Mouse (Mus musculus): ENCODE measurements around the gene Ripor3. TPM values are rescaled to one million over a fixed set of nuclear protein-coding genes. Genes with fewer than 3 reads are reported as not detected.
A peak's percentile ranks its signal among the peaks of the same experiment; 100 is the strongest.

Gene Ripor3
- polyA plus RNA-seq, 1 experiment: 0.94 TPM

GRCm38 (mm10) chr2:168025174-168025573, 14.8 kb upstream of the Ripor3 start:
- TF ChIP-seq E2F4 (IDR thresholded peaks at IDR 0.05; ENCODE audit: insufficient read depth): no peak
- TF ChIP-seq CEBPB (IDR thresholded peaks at IDR 0.05; ENCODE audit: insufficient read depth, poor library complexity, severe bottlenecking): no peak
- TF ChIP-seq MYOD1 (IDR thresholded peaks at IDR 0.05; ENCODE audit: control insufficient read depth in 1 of 3, insufficient read length in 2 of 3, low read depth in 2 of 3): no peak
- TF ChIP-seq USF1 (IDR thresholded peaks at IDR 0.05; ENCODE audit: low read depth): no peak
- no peak for TF ChIP-seq SRF (IDR thresholded peaks at IDR 0.05; ENCODE audit: control insufficient read depth, insufficient read length, low read depth)
- TF ChIP-seq POLR2A (IDR thresholded peaks at IDR 0.05; ENCODE audit: insufficient read length, low read depth): no peak
- TF ChIP-seq POLR2AphosphoS2 (IDR thresholded peaks at IDR 0.05; ENCODE audit: insufficient read length, low read depth): no peak
- TF ChIP-seq REST (IDR thresholded peaks at IDR 0.05; ENCODE audit: insufficient read depth, insufficient read length): no peak
- TF ChIP-seq MAX (IDR thresholded peaks at IDR 0.05; ENCODE audit: low read depth): no peak
- TF ChIP-seq MYOG (IDR thresholded peaks at IDR 0.05; ENCODE audit: control insufficient read depth in 1 of 3, insufficient read depth in 1 of 3, insufficient read length in 2 of 3, low read depth in 2 of 3): no peak
- TF ChIP-seq TCF3 (IDR thresholded peaks at IDR 0.05; ENCODE audit: insufficient read length, low read depth): no peak
- TF ChIP-seq TCF12 (IDR thresholded peaks at IDR 0.05; ENCODE audit: insufficient read depth, poor library complexity, severe bottlenecking): no peak
- peaks cover 4% of the 10 kb centered on the region for H3K27me3 ChIP-seq (ENCODE audit: control insufficient read depth, insufficient read depth, insufficient read length)
- no peaks in the 10 kb centered on the region for H3K79me2 ChIP-seq (ENCODE audit: control insufficient read depth, insufficient read depth)
- no peak overlapping the region for H3K4me2 ChIP-seq (ENCODE audit: low read depth)
- no peaks in the 10 kb centered on the region for H3K36me3 ChIP-seq (ENCODE audit: control insufficient read depth, insufficient read depth)
- no peak overlapping the region for H3ac ChIP-seq (ENCODE audit: control insufficient read depth, insufficient read length)
- H3K4me3 ChIP-seq: no peak overlapping the region

GRCm38 (mm10) chr2:168023763-168024402, 13.5 kb upstream of the Ripor3 start:
- Histone ChIP-seq H3K4me2 (ENCODE audit: low read depth) (no peak overlapping the region), H3K27me3 (ENCODE audit: control insufficient read depth, insufficient read depth, insufficient read length) (peaks cover 4% of the 10 kb centered on the region), H3K36me3 (ENCODE audit: control insufficient read depth, insufficient read depth) (no peaks in the 10 kb centered on the region), H3ac (ENCODE audit: control insufficient read depth, insufficient read length) (no peak overlapping the region), H3K4me3 (no peak overlapping the region), H3K79me2 (ENCODE audit: control insufficient read depth, insufficient read depth) (no peaks in the 10 kb centered on the region)
- TF ChIP-seq POLR2AphosphoS2 (IDR thresholded peaks at IDR 0.05; ENCODE audit: insufficient read length, low read depth) (no peak), E2F4 (IDR thresholded peaks at IDR 0.05; ENCODE audit: insufficient read depth) (no peak), TCF3 (IDR thresholded peaks at IDR 0.05; ENCODE audit: insufficient read length, low read depth) (peak; percentile 84), MYOD1 (IDR thresholded peaks at IDR 0.05; ENCODE audit: control insufficient read depth in 1 of 3, insufficient read length in 2 of 3, low read depth in 2 of 3) (peak; percentile 22 to 89 (median 80)), MYOG (IDR thresholded peaks at IDR 0.05; ENCODE audit: control insufficient read depth in 1 of 3, insufficient read depth in 1 of 3, insufficient read length in 2 of 3, low read depth in 2 of 3) (peak in 2 of 3 experiments; percentile 87 to 92), MAX (IDR thresholded peaks at IDR 0.05; ENCODE audit: low read depth) (no peak), TCF12 (IDR thresholded peaks at IDR 0.05; ENCODE audit: insufficient read depth, poor library complexity, severe bottlenecking) (peak; percentile 56), CEBPB (IDR thresholded peaks at IDR 0.05; ENCODE audit: insufficient read depth, poor library complexity, severe bottlenecking) (no peak), POLR2A (IDR thresholded peaks at IDR 0.05; ENCODE audit: insufficient read length, low read depth) (no peak), USF1 (IDR thresholded peaks at IDR 0.05; ENCODE audit: low read depth) (no peak), REST (IDR thresholded peaks at IDR 0.05; ENCODE audit: insufficient read depth, insufficient read length) (no peak), SRF (IDR thresholded peaks at IDR 0.05; ENCODE audit: control insufficient read depth, insufficient read length, low read depth) (no peak)

- TF ChIP-seq SRF (IDR thresholded peaks at IDR 0.05; ENCODE audit: control insufficient read depth, insufficient read length, low read depth): no peak
- no peak for TF ChIP-seq MAX (IDR thresholded peaks at IDR 0.05; ENCODE audit: low read depth)
- no peak for TF ChIP-seq POLR2AphosphoS2 (IDR thresholded peaks at IDR 0.05; ENCODE audit: insufficient read length, low read depth)
- TF ChIP-seq TCF12 (IDR thresholded peaks at IDR 0.05; ENCODE audit: insufficient read depth, poor library complexity, severe bottlenecking): no peak
- no peak for TF ChIP-seq MYOG (IDR thresholded peaks at IDR 0.05; ENCODE audit: control insufficient read depth in 1 of 3, insufficient read depth in 1 of 3, insufficient read length in 2 of 3, low read depth in 2 of 3)
- TF ChIP-seq POLR2A (IDR thresholded peaks at IDR 0.05; ENCODE audit: insufficient read length, low read depth): no peak
- TF ChIP-seq USF1 (IDR thresholded peaks at IDR 0.05; ENCODE audit: low read depth): no peak
- TF ChIP-seq CEBPB (IDR thresholded peaks at IDR 0.05; ENCODE audit: insufficient read depth, poor library complexity, severe bottlenecking): no peak
- TF ChIP-seq REST (IDR thresholded peaks at IDR 0.05; ENCODE audit: insufficient read depth, insufficient read length): no peak
- no peak for TF ChIP-seq TCF3 (IDR thresholded peaks at IDR 0.05; ENCODE audit: insufficient read length, low read depth)
- no peak for TF ChIP-seq MYOD1 (IDR thresholded peaks at IDR 0.05; ENCODE audit: control insufficient read depth in 1 of 3, insufficient read length in 2 of 3, low read depth in 2 of 3)
- no peak for TF ChIP-seq E2F4 (IDR thresholded peaks at IDR 0.05; ENCODE audit: insufficient read depth)
- H3K79me2 ChIP-seq (ENCODE audit: control insufficient read depth, insufficient read depth): no peaks in the 10 kb centered on the region
- no peak overlapping the region for H3K4me2 ChIP-seq (ENCODE audit: low read depth)
- peaks cover 4% of the 10 kb centered on the region for H3K27me3 ChIP-seq (ENCODE audit: control insufficient read depth, insufficient read depth, insufficient read length)
- H3K4me3 ChIP-seq: no peak overlapping the region
- H3ac ChIP-seq (ENCODE audit: control insufficient read depth, insufficient read length): no peak overlapping the region
- no peaks in the 10 kb centered on the region for H3K36me3 ChIP-seq (ENCODE audit: control insufficient read depth, insufficient read depth)
Observed at GRCm38 (mm10) chr2:168019201-168019715, 8.8 kb upstream of the Ripor3 start.

GRCm38 (mm10) chr2:168016951-168017391, 6.6 kb upstream of the Ripor3 start:
- peaks cover 4% of the 10 kb centered on the region for H3K27me3 ChIP-seq (ENCODE audit: control insufficient read depth, insufficient read depth, insufficient read length)
- no peaks in the 10 kb centered on the region for H3K36me3 ChIP-seq (ENCODE audit: control insufficient read depth, insufficient read depth)
- H3ac ChIP-seq (ENCODE audit: control insufficient read depth, insufficient read length): no peak overlapping the region
- no peak overlapping the region for H3K4me2 ChIP-seq (ENCODE audit: low read depth)
- no peak overlapping the region for H3K4me3 ChIP-seq
- no peak for TF ChIP-seq POLR2AphosphoS2 (IDR thresholded peaks at IDR 0.05; ENCODE audit: insufficient read length, low read depth)
- no peaks in the 10 kb centered on the region for H3K79me2 ChIP-seq (ENCODE audit: control insufficient read depth, insufficient read depth)
